Mouse (Mus musculus) left cerebral cortex, postnatal 36 days (tissue): ENCODE measurements at regions not wholly inside any gene's neighbourhood (a gene's known extent, or its start where the extent isn't known, plus 50 kb on each side); places are given as distances from the start of the nearest gene placed in this dataset.

ENCODE experiments used
- DNase-seq, 2 experiments: peaks; one replicate each; pipeline ENCODE4 v3.0.0; 2021 to 2022; ENCODE audit warnings: low spot score in 2 of 2, mixed read lengths in 1 of 2
- intact Hi-C: fragments of 180-260 bp; cut with DNase I; formaldehyde crosslinking; loops from one replicate; pipeline ENCODE4 v1.15.1; 2025

GRCm38 (mm10) chr7:72362690-72363089 lies 56.3 kb upstream of the Mctp2 start:
- DNase-seq: peak; percentile 36 to 38
- intact Hi-C loops: loop anchor here (1.0 to 5.0 kb wide), 2 partner anchors 122 to 215 kb away; no protein-coding TSS in a partner anchor

DNA sequence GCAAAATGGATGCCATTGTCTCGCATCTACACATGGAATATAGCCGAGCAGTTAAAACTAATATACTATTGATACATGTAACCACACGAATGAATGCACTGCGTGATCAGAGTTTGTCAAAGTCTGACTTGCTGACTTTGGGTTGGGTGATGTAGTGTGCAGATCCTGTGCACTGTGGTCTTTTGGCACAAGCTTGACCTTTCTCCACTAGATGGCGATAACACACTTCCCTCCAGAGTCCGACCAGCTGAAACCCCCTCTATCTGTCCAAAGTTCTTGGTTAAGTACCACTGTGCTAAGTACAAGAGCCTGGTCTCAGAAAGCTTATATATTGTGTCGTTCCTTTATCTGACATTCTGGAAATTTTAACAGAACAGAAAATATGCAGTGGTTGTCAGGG lies 84.9 kb upstream of the Mctp2 start:
- intact Hi-C loops: loop anchor here (10.0 kb wide), 1 partner anchor 1253 kb away; no protein-coding TSS in a partner anchor
- DNase-seq: no peak

DNA sequence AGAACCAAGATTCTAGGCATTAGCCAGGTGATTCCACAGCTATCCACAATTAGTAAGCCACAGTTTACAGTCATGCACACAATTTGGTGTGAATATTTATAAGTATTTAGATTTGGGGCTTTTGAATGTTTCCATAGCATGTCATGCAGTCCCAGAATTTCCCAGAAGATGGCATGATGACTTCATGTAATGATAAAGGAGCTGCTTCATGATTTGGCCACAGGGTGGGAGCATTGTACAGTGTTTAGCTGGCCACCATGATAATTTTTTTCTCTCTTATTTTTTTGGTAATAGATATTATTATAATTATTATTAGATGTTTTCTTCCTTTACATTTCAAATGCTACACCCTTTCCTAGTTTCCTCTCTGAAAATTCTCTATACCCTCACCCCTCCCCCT lies 93.6 kb upstream of the Mctp2 start:
- peak; percentile 7 to 39 for DNase-seq
- intact Hi-C loops: loop anchor here (1.0 to 5.0 kb wide), 4 partner anchors 977 to 1082 kb away; no protein-coding TSS in a partner anchor

DNA sequence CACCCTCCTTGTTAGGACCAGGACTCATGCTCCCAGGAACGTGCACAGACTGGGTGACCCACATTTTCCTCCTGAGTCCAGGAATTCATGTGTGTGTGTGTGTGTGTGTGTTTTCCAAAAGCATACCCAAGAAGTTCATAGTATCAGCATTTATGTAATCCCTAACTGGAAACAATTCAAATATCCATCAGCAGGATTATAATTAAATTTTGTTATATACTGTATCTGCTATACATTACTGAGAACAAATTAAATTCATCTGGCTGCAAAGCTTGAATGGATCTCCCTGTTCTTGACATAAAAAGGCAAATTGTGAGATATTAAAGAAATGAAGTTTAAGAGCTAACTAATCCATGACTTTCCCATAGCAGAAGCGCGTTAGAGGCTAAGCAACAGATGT lies 99.7 kb upstream of the Mctp2 start:
- no peak for DNase-seq
- intact Hi-C loops: no loop called here

GRCm38 (mm10) chr7:72408409-72408986 lies 102.1 kb upstream of the Mctp2 start:
- DNase-seq: no peak
- intact Hi-C loops: no loop called here

GRCm38 (mm10) chr7:72438552-72438951 lies 132.1 kb upstream of the Mctp2 start:
- no peak for DNase-seq

DNA sequence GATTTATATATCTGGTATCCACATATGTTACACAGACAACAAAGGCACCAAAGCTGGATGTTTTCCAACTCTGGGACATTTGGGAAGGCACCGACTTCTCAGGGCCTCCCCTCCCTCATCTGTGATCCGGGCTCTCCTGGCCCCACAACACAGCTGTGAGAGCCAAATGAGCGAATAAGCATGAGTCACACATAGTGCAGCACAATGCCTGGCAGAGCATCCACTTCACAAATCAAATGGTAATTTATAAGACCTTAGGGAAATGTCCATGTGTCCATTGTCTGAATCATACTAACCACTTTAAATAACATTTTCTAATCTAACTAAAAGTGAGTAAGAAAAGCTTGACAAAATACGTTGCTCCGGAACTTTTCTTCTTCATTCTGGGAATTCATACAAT lies 135.6 kb upstream of the Mctp2 start:
- DNase-seq: no peak
- intact Hi-C loops: no loop called here

More at GRCm38 (mm10) chr7:72438552-72438951, 132.1 kb upstream of the Mctp2 start:
- intact Hi-C loops: no loop called here

GRCm38 (mm10) chr7:72444016-72444415 lies 137.6 kb upstream of the Mctp2 start:
- no peak for DNase-seq
- intact Hi-C loops: no loop called here

DNA sequence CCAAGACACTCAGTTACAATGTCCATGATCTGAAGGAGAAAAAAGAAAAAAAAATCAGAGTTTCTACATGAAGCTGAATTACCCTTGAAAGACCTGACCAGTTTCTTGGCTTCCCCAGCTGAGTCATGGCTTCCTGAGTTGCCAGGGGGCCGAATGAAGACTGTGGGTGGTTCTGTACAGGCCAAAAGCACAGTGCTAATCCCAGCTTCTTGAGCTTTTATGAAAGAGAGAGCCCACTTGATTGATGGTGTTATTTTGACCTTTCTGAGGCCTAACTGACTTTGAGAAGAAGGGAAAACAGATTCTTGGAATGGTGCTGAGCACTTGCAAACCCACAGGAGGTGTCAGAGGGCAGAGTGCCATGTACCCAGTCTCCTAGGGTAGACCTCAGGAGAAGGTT lies 138.4 kb upstream of the Mctp2 start:
- no peak for DNase-seq
- intact Hi-C loops: no loop called here

- no peak for DNase-seq
- intact Hi-C loops: no loop called here
These were observed 140.5 kb upstream of the Mctp2 start for GRCm38 (mm10) chr7:72446911-72447310.

DNA sequence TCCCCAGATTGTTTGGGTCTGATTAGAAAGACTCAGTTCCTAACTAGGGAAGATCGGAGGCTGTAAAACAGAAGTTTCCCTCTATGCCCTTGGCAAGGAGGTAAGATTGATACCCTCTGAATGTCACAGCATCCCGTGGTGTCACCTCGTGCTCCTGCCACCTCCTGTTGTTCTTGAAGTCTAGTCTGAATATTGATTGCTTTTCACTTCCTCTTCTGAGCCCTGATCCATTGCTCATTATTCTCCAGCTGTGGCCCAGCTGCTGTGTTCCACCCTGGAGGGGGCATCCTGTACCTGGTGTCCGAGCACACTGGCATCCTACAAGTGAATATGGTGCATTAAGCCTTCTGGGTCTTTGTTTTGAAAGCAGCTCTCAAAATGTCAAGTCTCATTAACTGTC lies 156.6 kb upstream of the Mctp2 start:
- intact Hi-C loops: no loop called here
- no peak for DNase-seq

DNA sequence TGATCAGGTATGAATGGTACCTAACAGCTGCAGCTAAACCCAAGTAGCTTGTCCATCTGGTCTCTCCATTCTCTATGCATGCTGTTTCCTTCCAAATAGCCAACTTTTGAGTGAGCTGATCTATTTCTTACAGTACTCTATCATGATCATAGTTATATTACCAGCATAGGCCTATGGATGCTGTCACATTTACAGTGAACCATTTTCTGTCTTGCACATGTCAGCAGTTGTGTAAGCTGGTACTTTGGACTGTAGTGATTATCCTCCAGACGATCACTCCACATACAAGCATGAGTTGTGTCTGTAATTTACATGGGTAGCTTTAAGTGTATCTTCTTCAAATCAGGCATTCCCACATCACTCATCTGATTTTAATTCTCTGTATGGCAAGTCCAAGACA lies 158.2 kb upstream of the Mctp2 start:
- no peak for DNase-seq
- intact Hi-C loops: no loop called here

DNA sequence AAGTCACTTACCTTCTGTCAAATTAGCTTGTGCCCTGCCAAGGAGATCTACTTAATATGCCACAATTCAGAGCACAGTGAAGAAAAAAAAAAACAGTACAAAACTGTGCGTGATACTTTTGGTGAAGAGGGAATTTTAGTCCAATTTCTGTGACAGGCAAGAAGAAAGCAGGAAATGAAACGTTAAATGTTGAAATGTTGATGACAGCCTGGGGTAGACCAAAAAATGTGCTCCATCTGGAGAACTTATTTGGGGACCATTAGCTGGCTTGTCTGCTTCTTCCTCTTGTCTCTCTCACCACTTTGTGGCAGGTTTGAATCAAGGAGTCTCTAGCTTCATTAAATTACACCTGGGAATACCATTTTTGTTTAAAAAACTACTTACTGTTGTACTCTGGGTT lies 163.3 kb upstream of the Mctp2 start:
- intact Hi-C loops: no loop called here

DNA sequence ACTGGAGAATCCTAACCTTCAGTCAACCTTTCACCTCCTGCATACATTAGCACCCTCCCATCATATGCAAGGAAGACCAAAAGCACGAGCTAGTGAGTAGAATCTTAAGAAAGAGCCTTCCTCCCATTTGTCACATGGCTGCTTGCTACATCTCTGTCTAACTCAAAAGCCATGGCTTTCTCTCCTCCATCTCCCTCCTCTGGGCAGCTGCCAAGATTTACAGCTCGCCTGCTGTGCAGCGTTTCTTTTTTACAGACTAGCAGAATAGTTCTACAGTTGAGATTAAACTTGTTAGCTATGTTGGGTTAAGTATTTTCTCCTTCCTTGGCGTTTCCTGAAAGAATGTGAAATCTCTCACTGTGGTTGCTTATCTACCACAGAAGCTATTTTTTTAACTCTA lies 168.3 kb upstream of the Mctp2 start:
- intact Hi-C loops: no loop called here
- DNase-seq: no peak

More for the DNA sequence above, 163.3 kb upstream of the Mctp2 start:
- DNase-seq: no peak

DNA sequence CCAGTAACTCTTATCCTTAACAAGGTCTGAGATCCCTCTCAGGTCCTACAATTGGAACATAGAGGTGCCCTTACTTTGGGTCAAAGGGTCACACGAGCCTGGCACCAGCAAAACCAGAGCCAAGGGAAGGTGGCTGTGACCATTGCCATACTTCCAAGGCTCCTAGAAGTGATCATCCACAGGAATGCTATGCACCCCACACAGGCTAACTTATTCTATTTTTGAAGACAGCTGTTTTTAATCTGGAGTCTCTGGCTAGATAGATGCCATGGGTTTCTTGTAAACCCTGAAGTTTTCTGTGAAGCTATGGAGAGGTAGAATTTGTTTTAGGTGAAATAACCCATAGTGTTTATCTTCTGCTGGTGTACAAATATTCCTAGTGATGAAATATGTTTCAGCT lies 172.5 kb upstream of the Mctp2 start:
- no peak for DNase-seq
- intact Hi-C loops: no loop called here

GRCm38 (mm10) chr7:72481275-72481674 lies 174.9 kb upstream of the Mctp2 start:
- no peak for DNase-seq
- intact Hi-C loops: no loop called here

DNA sequence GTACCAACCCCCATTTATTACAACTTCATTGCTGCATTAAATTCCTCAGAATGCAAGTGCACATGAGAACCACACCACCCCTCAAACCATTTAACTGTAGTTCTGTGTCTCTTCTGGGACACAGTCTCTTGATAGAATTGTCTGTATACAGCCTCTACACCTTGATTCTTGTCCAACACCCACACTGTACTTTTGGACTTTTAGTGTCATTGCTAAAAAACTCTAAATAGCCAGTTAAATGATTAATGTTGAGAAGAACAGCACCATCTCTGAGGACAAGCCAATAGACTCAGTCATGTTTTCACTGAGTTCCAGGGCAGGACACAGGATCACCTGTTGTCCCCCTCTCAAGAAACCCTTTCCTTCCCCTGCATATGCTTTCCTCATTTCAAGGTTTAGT lies 183.8 kb upstream of the Mctp2 start:
- intact Hi-C loops: no loop called here
- DNase-seq: no peak

DNA sequence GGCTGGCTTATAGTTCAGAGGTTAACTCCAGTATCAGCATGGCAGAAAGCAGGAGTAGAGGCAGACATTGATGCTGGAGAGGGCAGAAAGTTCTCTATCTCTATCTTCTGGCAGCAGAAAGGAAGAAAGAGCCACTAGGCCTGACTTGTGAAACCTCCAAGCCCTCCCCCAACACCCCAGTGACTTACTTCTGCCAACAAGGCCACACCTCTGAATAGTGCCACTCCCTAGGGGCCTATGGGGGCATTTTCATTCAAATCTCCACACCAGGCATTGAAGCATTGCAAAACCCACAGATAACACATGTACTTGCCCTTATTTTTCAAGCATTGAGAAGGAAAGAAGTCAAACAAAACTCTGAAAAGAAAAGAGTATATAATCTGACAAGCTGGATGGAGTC lies 186.9 kb upstream of the Mctp2 start:
- no peak for DNase-seq
- intact Hi-C loops: no loop called here

DNA sequence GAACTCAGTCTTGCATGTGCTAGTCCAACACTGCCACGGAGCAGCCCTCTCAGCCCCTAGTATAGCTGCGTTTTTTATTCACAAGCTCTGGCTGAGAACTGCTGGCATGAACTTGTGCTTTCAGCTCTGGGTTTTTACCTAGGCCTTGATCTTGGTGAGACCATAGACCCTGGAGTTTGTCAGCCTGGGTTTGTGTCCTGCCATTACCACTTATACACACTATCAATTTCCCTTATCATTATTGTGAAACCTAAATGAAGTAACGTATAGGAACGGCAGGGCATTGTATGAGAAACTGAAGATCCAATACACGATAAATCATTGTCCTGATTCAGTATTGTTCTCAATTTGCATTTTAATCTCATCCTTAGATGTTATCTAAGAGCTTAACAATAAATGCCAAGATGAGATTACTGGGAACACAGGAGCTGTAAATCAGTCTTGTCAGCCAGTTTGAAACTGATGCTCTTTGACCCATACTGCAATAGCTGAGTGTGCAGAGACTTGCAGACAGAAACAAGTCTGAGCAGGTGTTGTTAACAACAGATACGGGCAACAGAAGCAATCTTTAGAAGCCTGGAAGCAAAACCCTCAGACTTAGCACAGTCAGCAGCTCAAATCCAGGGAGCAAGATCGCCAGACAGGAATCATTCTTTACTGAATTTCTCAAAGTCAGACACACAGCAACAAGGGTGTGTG lies 190.7 kb upstream of the Mctp2 start:
- intact Hi-C loops: no loop called here
- no peak for DNase-seq

- DNase-seq: no peak
- intact Hi-C loops: no loop called here
These were observed 192.3 kb upstream of the Mctp2 start for GRCm38 (mm10) chr7:72498562-72499230.

DNA sequence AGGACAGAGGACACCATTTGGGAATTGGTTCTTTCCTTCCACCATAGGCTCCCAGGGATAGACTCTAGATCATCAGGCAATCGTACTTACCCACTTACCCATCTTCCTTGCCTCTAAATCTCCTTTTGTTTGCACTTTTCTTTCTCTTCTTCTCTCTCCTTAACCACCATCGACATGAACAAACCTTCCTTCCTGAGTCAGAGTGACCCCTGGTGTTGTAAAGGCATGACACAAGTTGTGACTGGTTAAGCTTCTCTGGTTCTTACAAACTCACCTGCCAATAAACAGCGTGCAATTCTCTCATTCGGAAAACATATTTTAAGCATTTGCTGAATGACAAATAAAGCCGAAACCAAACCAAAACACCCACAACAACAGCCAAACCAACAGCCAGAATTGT lies 193.4 kb upstream of the Mctp2 start:
- intact Hi-C loops: no loop called here
- DNase-seq: no peak
